Mouse (Mus musculus) layer of hippocampus, adult 18-20 months (tissue): Measurements from ENCODE around the gene Exoc2. TPM values are rescaled to one million over a fixed set of nuclear protein-coding genes. Genes with fewer than 3 reads are reported as not detected.

Experiments used
- DNase-seq, 2 experiments: peaks; one replicate each; pipeline ENCODE4 v3.0.0; 2022; ENCODE audit warnings: low spot score in 2 of 2
- total RNA-seq, 2 experiments: library from RNA; stranded (reverse); gene quantifications; 2 replicates each; pipeline ENCODE4 v1.2.3; 2021

Exoc2 gene
- total RNA-seq, 2 experiments from 2014 or later, result 34.7 to 37.3 TPM

- DNase-seq, result peak in 1 of 2 experiments; percentile 30
Observed at GRCm38 (mm10) chr13:30901387-30902041, 72.4 kb downstream of the Exoc2 start.

DNA sequence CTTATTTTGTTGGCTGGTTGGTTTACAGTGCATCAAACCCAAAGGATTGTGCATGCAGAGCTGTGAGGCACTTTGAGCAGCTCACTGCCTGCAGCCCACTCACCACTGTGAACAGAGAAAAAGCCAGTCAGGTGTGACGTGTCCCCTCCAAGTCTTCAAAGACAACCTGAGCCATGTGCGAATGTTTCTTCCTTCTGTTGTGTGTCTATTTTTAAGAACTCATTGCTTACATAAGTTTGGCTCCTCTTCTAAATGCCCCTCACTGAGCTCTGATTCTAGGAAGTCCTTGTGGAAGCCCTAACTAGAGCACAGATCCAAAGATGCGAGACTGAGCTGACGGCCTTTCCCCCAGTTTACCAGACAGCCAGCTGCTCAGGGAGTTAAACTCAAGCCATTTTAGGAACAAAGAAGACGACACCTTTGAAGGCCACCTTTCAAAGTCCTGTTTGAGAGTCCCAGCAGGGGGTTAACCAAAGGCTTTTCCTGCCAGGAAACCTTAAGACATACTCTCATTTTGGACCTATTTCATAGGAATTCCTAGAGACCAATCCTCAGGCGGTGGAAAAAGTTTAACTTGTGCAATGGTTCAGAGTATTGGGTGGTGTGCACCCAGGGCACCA lies 79.8 kb downstream of the Exoc2 start:
- peak in 1 of 2 experiments; percentile 9 for DNase-seq

DNA sequence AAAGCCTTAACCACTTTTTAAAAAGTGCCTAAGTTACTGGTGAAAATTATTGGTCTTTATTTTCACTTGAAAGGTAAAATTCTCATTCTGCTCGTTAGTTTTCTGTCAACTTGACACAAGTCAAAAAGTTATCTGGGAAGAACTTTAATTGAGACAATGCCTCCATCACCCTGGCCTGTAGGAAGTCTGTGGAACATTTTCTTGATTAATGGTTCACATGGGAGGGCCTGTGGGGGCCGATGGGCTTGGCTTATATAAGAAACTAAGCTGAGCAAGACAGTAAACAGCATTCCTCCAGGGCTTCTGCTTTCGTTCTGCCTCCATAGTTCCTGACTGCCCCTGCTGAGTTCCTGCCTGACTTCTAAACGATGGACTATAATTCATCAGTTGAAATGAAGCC lies 81.6 kb downstream of the Exoc2 start:
- no peak for DNase-seq

DNA sequence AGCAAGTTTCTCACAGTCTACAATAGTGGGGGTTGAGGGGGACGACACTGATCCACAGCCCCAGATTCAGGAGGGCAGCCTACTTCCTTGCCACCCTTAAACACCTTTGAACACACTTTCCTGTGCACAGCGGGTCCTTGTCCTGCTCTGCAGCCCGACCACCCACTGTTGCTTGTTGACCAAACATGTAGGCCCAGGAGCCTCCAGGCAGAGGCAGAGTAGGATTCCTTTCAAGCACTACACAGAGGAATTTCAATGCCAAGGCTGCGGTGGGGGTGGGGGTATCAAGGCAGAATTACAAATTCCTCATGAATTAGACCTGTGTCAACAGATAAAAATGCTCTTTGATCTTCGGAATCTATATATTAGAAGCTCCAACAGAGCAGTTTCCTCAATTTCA lies 82.7 kb downstream of the Exoc2 start:
- DNase-seq, result no peak

DNA sequence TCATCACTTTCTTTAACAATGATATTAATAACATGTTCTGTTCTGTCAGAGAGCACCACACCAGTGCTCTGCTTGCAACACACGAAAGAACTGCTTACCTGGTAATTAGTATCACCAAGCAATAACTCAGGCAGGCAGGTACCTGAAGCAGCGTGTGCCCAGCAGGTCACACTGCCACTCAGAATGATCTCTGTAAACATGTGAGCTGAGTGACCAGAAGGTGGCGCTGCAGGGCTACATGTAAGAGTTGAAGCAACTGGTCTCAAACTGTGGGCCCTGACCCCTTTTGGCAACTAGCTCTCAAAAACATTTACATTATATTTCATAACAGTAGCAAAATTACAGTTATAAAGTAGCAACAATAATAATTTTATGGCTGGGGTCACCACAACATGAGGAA lies 85.4 kb downstream of the Exoc2 start:
- DNase-seq, result peak in 1 of 2 experiments; percentile 78

DNA sequence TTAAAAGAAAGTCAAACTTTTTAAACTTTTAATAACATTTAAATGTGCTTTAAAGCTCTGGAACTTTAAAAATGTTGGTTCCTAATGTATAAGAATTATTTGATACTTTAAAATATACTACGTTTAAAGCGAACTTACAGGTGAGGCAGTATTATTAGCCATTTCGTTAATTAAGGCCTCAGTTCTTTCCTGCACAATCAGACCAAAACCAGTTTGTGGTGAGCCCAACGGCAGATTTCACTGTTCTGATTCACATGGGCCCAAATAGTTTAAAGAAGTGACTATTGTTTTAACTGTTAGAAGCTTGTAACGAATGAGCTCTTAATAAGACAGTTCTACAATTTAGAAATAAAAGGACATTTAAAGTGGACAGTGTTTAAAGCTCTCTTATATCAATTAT lies 93.6 kb downstream of the Exoc2 start:
- no peak for DNase-seq

DNA sequence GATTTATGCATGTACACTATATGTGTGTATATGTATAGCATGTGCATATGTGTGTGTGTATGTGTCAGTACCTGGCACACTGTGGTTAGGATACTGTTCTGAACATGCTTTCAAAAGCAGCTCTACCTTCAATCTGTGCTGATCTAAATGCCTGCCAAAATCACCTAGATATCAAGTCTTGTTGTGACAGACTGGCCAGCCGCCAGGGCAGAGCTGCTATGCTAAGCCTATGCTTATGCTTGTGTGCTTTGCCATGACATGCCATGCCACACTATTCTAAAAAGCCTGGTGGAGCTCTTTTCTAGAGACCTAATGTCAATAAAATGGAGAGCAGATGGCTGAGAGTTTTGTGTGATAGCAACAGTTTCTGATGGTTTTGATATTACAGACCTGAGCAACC lies 94.0 kb downstream of the Exoc2 start:
- no peak for DNase-seq

DNA sequence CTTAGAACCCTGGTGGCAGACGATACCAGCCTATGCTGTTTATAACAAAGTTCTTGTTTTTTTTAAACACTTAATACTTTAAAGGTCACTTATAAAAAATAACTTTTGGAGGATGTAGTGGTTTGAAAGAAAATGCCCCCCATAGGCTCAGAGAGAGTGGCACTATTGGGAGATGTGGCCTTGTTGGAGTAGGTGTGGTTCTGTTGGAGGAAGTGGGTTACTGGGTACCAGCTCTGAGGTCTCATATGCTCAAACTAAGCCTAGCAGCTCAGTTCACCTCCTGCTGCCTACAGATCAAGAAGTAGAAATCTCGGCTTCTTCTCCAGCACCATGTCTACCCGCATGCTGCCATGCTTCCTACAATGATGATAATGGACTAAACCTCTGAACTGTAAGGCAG lies 98.1 kb downstream of the Exoc2 start:
- no peak for DNase-seq

GRCm38 (mm10) chr13:30873472-30873871 lies 100.4 kb downstream of the Exoc2 start:
- no peak for DNase-seq

GRCm38 (mm10) chr13:30865486-30865885 lies 108.4 kb downstream of the Exoc2 start:
- DNase-seq, result no peak

DNA sequence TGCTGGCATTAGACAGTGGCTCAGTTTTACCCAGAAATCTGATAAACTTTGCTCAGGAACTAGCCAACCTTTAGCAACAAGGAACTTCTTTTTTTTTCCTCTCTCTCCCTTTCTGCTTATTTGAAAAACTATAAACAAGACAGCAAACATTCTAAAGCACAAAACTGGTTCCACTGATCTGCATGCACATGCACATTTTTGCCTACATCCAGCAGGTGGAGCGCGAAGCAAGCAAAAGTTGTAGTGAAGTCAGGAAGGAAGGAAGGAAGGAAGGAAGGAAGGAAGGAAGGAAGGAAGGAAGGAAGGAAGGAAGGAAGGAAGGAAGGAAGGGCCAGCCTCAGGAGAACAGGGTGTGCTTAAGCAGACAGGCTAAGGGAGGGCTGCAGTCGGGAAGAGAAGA lies 109.9 kb downstream of the Exoc2 start:
- DNase-seq, result no peak

DNA sequence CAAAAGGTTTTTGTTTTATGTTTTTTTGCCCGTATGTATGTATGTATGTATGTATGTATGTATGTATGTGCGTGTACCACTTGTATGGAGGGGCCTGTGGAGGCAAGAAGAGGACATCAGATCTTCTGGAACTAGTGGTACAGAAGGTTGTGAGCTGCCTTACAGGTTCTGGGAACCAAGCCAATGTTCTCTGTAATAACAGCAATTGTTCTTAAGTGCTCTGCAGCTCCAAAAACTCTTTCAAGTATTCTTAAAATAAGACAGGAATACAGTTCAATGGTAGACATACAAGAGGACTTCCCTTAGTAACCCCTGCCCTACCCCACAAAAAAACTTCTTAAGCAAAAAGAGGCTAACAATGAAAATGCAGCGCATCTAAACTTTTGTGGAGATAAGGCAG lies 115.5 kb downstream of the Exoc2 start:
- no peak for DNase-seq

GRCm38 (mm10) chr13:30850736-30851135 lies 123.2 kb downstream of the Exoc2 start:
- no peak for DNase-seq

GRCm38 (mm10) chr13:30848001-30848400 lies 125.9 kb downstream of the Exoc2 start:
- no peak for DNase-seq

GRCm38 (mm10) chr13:30846506-30846905 lies 127.4 kb downstream of the Exoc2 start:
- DNase-seq, result no peak

DNA sequence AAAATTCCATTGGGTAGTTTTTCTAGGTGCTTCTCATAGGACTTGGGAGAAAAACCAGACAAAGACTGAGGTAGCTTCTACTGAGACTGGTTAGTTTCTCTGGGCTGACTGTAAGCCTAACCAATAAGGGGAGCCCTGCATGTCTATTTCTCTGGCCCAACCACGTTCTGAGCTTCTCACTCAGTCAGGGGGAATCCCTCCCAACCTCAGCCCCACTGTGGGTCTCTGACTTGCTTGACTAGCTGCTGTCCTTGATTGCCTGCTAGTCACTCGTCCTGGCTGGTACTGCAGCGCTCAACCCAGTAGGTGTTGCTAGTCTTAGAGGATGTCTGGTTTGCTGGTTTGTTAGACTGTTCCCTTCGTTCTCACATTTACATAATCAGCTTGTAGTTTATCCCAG lies 130.8 kb downstream of the Exoc2 start:
- DNase-seq, result no peak

DNA sequence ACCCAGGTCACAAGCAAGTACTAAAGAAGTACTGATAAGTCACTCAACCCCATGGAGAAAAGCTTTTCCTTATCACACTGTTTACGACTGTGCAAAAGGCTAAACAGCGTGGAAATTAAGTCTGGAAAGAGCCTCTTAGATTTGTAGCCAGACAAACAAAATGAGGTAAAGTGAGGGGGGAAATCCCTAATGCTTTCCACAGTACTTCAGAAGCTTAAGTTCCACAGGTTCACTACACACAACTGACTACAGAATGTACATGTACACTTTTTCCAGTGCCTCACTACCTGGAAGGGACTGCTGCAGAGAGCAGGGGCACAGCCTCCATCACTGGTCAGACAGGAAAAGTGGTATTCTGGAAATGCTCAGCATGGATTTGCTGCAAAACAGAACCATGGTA lies 132.1 kb downstream of the Exoc2 start:
- no peak for DNase-seq

- DNase-seq, result no peak
Observed at GRCm38 (mm10) chr13:30841306-30841705, 132.6 kb downstream of the Exoc2 start.

GRCm38 (mm10) chr13:30840700-30841099 lies 133.2 kb downstream of the Exoc2 start:
- no peak for DNase-seq

- no peak for DNase-seq
Observed at GRCm38 (mm10) chr13:30836342-30836741, 137.6 kb downstream of the Exoc2 start.

GRCm38 (mm10) chr13:30834859-30835258 lies 139.0 kb downstream of the Exoc2 start:
- DNase-seq, result no peak

DNA sequence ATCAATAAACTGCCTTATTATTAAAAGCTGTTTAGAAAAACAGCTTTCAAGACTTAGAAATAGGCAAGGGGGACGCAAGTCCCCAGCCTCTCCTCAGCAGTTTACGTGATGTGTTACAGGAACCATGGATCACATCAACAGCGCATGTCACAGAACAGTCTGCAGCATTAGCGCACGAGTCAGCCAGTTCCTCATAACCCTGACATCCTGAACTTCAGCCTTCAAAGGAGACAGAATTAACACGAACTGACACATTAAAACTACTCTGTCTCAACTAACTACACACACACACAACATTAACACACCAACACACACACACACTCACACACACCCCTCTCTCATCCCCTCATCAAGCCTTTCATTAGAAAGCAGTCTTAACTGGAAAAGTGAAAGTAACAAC lies 139.5 kb downstream of the Exoc2 start:
- no peak for DNase-seq

GRCm38 (mm10) chr13:30833476-30834149 lies 140.3 kb downstream of the Exoc2 start:
- DNase-seq, result no peak
